Mouse (Mus musculus): ENCODE measurements around the gene Cd8a. TPM values are rescaled to one million over a fixed set of nuclear protein-coding genes. Genes with fewer than 3 reads are reported as not detected.

Gene Cd8a
- polyA plus RNA-seq, 1 experiment from 2014 or later: not detected

- Histone ChIP-seq H3K4me3 (ENCODE audit: low read depth, low read length) (no peak overlapping the region), H3K4me1 (ENCODE audit: control insufficient read depth, low read depth, low read length) (no peaks in the 10 kb centered on the region), H3K27ac (ENCODE audit: low read length) (no peak overlapping the region), H3K36me3 (ENCODE audit: control insufficient read depth, insufficient read depth) (no peaks in the 10 kb centered on the region), H3K27me3 (ENCODE audit: control insufficient read depth, insufficient read depth, low read depth, low read length) (no peaks in the 10 kb centered on the region), H3K9me3 (replicated peaks; ENCODE audit: control insufficient read depth, low read length) (no peaks in the 10 kb centered on the region), H3K9ac (ENCODE audit: low read depth, low read length) (no peak overlapping the region), H3K4me2 (ENCODE audit: low read depth, low read length) (no peak overlapping the region)
- WGBS (ENCODE audit: insufficient replicate concordance): 50% methylated on average over 4 of the region's 4 CpGs
- no peak for ATAC-seq (ENCODE audit: low read depth)
These were observed 13.0 kb upstream of the Cd8a start for GRCm38 (mm10) chr6:71360221-71360620.

DNA sequence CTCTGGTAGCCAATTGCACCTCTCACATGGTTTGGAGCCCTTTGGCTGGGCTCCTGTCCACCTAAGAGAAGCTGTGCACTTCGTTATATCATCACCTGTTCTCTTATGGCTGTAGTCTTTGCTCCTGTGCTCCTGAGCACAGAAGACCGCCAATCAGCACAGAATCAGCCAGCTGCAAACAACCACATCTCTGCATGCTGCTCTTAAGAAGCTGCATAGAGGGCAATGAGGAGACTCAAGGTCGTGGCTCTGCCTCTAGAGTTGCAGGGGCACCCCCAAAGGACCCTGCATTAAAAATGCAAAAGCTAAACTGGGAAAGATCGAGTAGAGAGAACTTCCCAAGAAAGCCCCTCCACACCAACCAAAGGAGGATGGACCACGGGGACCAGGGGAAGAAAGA is 12.5 kb upstream of the Cd8a start:
- Histone ChIP-seq H3K9me3 (replicated peaks; ENCODE audit: control insufficient read depth, low read length) (no peaks in the 10 kb centered on the region), H3K9ac (ENCODE audit: low read depth, low read length) (no peak overlapping the region), H3K4me1 (ENCODE audit: control insufficient read depth, low read depth, low read length) (no peaks in the 10 kb centered on the region), H3K36me3 (ENCODE audit: control insufficient read depth, insufficient read depth) (no peaks in the 10 kb centered on the region), H3K27me3 (ENCODE audit: control insufficient read depth, insufficient read depth, low read depth, low read length) (no peaks in the 10 kb centered on the region), H3K4me2 (ENCODE audit: low read depth, low read length) (no peak overlapping the region), H3K4me3 (ENCODE audit: low read depth, low read length) (no peak overlapping the region), H3K27ac (ENCODE audit: low read length) (no peak overlapping the region)
- WGBS (ENCODE audit: insufficient replicate concordance): 43% methylated on average over 5 of the region's 5 CpGs
- no peak for ATAC-seq (ENCODE audit: low read depth)

DNA sequence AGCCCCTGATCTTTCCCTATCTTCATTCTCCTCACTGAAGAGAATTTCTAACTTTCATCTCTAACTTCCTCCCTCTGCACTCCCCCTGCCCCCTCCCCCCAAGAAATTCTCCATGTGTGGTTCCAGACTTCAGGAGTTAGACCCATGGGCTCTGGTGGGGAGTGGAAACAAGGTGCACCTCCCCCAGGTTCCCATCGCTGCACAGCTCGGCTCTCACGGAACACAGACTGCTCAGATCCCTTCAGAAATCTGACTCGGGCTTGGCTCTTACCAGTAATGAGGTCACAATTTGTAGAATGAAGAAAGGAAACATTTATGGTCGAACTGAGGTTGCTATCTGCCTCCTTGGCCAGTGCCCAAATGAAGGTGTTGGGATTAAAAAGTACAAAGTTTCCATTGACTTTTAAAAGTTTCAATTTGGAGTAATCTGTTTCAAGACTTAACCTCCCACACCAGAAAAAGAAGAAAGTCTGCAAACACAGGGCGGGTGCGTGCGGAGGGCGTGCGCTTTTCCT is 12.0 kb upstream of the Cd8a start:
- Histone ChIP-seq H3K27me3 (ENCODE audit: control insufficient read depth, insufficient read depth, low read depth, low read length) (no peaks in the 10 kb centered on the region), H3K4me1 (ENCODE audit: control insufficient read depth, low read depth, low read length) (no peaks in the 10 kb centered on the region), H3K9ac (ENCODE audit: low read depth, low read length) (no peak overlapping the region), H3K36me3 (ENCODE audit: control insufficient read depth, insufficient read depth) (no peaks in the 10 kb centered on the region), H3K4me3 (ENCODE audit: low read depth, low read length) (no peak overlapping the region), H3K27ac (ENCODE audit: low read length) (no peak overlapping the region), H3K9me3 (replicated peaks; ENCODE audit: control insufficient read depth, low read length) (no peaks in the 10 kb centered on the region), H3K4me2 (ENCODE audit: low read depth, low read length) (no peak overlapping the region)
- no peak for ATAC-seq (ENCODE audit: low read depth)
- WGBS (ENCODE audit: insufficient replicate concordance): 70% methylated on average over 10 of the region's 10 CpGs

DNA sequence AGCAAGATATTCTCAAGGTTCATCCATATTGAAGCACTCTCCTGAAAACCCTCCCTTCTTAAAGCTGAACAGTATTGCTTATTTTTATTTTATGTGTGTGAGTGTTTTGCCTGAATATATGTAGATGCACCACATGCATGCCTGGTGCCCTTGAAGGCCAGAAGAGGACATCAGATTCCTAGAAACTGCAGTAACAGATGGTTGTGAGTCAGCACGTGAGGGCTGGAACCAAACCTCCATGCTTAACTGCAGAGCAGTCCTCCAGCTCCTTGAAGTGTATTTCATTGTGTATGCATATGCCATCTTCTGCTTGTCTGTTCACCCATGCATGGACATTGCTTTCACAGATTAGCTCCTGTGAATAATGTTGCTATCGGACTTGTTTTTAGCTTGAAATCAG is 9.2 kb upstream of the Cd8a start:
- WGBS (ENCODE audit: insufficient replicate concordance): 52% methylated on average over 2 of the region's 2 CpGs

DNA sequence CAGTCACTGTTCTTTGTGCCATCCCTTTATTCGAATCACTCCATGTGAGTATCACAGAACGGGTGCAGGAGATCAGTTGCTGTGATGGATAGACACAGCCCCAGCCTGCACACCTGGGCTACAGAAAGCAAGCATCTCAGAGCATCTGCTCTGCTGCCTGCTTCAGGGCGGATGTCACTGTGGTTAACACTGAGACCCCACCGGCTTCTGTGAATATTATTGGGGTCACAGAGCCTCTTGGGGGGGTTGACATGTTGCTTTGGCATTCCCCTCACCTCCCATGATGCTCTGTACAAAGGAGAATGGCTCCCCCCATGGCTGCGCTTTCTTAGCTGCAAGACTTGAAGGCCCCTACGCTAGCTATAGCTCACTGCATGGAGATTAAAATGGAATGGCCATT is 3.8 kb upstream of the Cd8a start:
- Histone ChIP-seq H3K9ac (ENCODE audit: low read depth, low read length) (no peak overlapping the region), H3K36me3 (ENCODE audit: control insufficient read depth, insufficient read depth) (no peaks in the 10 kb centered on the region), H3K27ac (ENCODE audit: low read length) (no peak overlapping the region), H3K4me2 (ENCODE audit: low read depth, low read length) (no peak overlapping the region), H3K27me3 (ENCODE audit: control insufficient read depth, insufficient read depth, low read depth, low read length) (no peaks in the 10 kb centered on the region), H3K4me1 (ENCODE audit: control insufficient read depth, low read depth, low read length) (no peaks in the 10 kb centered on the region), H3K9me3 (replicated peaks; ENCODE audit: control insufficient read depth, low read length) (no peaks in the 10 kb centered on the region), H3K4me3 (ENCODE audit: low read depth, low read length) (no peak overlapping the region)
- ATAC-seq (ENCODE audit: low read depth): no peak
- WGBS (ENCODE audit: insufficient replicate concordance): 69% methylated on average over 6 of the region's 6 CpGs

More for the DNA sequence above, 9.2 kb upstream of the Cd8a start:
- no peak overlapping the region for H3K27ac ChIP-seq (ENCODE audit: low read length)
- no peak overlapping the region for H3K9ac ChIP-seq (ENCODE audit: low read depth, low read length)
- no peak overlapping the region for H3K4me3 ChIP-seq (ENCODE audit: low read depth, low read length)
- H3K27me3 ChIP-seq (ENCODE audit: control insufficient read depth, insufficient read depth, low read depth, low read length): no peaks in the 10 kb centered on the region
- H3K9me3 ChIP-seq (replicated peaks; ENCODE audit: control insufficient read depth, low read length): no peaks in the 10 kb centered on the region
- no peaks in the 10 kb centered on the region for H3K4me1 ChIP-seq (ENCODE audit: control insufficient read depth, low read depth, low read length)
- no peak overlapping the region for H3K4me2 ChIP-seq (ENCODE audit: low read depth, low read length)
- no peaks in the 10 kb centered on the region for H3K36me3 ChIP-seq (ENCODE audit: control insufficient read depth, insufficient read depth)
- ATAC-seq (ENCODE audit: low read depth): no peak

DNA sequence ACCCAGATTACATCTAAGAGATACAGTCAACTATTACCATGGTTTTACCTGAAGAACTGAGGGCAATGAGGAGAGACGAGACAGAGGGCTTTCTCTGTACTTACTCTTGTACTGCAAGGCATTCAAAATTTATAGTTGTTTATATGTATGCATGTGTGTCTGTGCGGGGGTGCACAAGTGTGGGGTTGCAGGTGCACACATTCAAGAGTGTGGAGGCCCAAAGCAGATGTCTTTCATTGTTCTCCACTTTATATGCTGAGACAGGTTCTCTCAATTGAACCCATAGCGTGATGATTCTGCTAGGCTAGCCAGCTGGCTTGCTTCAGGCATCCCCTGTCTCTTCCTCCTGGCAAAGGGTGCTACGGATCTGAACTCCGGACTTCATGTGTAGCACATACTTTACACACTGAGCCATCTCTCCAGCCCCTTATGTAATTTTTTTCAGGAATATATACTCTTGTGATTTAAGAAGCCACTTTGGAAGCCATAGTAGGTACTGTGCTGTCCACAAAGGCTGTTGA is 2.1 kb upstream of the Cd8a start:
- no peaks in the 10 kb centered on the region for H3K9me3 ChIP-seq (replicated peaks; ENCODE audit: control insufficient read depth, low read length)
- H3K27me3 ChIP-seq (ENCODE audit: control insufficient read depth, insufficient read depth, low read depth, low read length): no peaks in the 10 kb centered on the region
- no peak overlapping the region for H3K4me3 ChIP-seq (ENCODE audit: low read depth, low read length)
- H3K4me2 ChIP-seq (ENCODE audit: low read depth, low read length): no peak overlapping the region
- no peak overlapping the region for H3K9ac ChIP-seq (ENCODE audit: low read depth, low read length)
- 79% methylated on average over 5 of the region's 5 CpGs for WGBS (ENCODE audit: insufficient replicate concordance)
- H3K4me1 ChIP-seq (ENCODE audit: control insufficient read depth, low read depth, low read length): no peaks in the 10 kb centered on the region
- no peak for ATAC-seq (ENCODE audit: low read depth)
- no peak overlapping the region for H3K27ac ChIP-seq (ENCODE audit: low read length)
- H3K36me3 ChIP-seq (ENCODE audit: control insufficient read depth, insufficient read depth): no peaks in the 10 kb centered on the region

DNA sequence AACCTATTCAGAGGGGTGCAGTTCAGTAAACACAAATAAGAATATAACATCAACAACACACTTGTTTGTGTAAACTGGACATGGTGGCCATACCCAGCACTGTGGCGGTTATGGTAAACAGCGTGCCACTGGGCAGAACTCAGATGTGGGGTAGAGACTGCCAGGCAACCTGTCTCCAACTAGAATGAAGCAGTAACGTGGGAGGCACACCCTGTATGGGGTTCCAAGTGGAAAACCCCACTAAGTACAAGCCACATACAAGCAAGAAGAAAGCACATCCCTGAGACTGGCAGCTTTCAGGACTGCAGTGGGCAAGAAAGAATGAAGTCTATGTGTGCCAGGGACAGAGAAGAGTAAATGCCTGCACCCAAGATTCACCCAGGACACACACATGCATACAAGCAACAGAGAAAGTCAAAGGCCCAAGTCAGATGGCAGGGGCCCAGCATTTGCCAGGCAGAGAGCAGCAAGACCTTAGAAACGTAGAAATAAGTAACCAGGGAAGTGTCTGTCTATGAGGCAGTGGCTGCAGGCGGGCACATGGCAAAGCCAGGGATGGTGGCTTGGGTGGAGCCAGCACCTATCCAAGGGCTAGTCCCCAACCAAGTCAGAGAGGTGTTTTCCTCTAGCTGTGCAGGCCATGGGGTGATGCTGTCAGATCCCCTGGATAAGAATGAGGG is 1.0 kb upstream of the Cd8a start:
- Histone ChIP-seq H3K4me2 (ENCODE audit: low read depth, low read length) (no peak overlapping the region), H3K27ac (ENCODE audit: low read length) (no peak overlapping the region), H3K9ac (ENCODE audit: low read depth, low read length) (no peak overlapping the region), H3K4me1 (ENCODE audit: control insufficient read depth, low read depth, low read length) (no peaks in the 10 kb centered on the region), H3K36me3 (ENCODE audit: control insufficient read depth, insufficient read depth) (no peaks in the 10 kb centered on the region), H3K9me3 (replicated peaks; ENCODE audit: control insufficient read depth, low read length) (no peaks in the 10 kb centered on the region), H3K27me3 (ENCODE audit: control insufficient read depth, insufficient read depth, low read depth, low read length) (no peaks in the 10 kb centered on the region), H3K4me3 (ENCODE audit: low read depth, low read length) (no peak overlapping the region)
- WGBS (ENCODE audit: insufficient replicate concordance): 56% methylated on average over 5 of the region's 5 CpGs
- no peak for ATAC-seq (ENCODE audit: low read depth)

DNA sequence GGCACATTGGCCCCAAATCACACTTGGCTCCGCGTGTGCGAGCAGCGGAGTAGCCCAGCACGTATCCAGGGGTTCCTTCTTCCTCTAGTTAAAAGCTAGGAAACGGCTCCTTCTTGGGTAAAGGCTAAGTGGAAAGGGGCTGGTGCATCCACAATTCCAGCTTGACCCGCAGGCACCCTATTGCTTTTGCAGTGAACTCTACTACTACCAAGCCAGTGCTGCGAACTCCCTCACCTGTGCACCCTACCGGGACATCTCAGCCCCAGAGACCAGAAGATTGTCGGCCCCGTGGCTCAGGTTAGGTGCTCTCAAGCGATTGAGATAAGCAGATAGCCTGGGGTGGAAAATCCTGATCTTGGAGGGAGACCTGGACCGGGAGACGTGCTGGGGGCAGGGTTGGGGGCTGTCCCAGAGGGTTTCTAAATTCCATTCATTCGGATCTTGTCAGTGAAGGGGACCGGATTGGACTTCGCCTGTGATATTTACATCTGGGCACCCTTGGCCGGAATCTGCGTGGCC is 1.1 kb downstream of the Cd8a start:
- no peaks in the 10 kb centered on the region for H3K9me3 ChIP-seq (replicated peaks; ENCODE audit: control insufficient read depth, low read length)
- no peak overlapping the region for H3K4me2 ChIP-seq (ENCODE audit: low read depth, low read length)
- no peaks in the 10 kb centered on the region for H3K36me3 ChIP-seq (ENCODE audit: control insufficient read depth, insufficient read depth)
- no peak overlapping the region for H3K4me3 ChIP-seq (ENCODE audit: low read depth, low read length)
- 78% methylated on average over 19 of the region's 19 CpGs for WGBS (ENCODE audit: insufficient replicate concordance)
- no peaks in the 10 kb centered on the region for H3K27me3 ChIP-seq (ENCODE audit: control insufficient read depth, insufficient read depth, low read depth, low read length)
- H3K9ac ChIP-seq (ENCODE audit: low read depth, low read length): no peak overlapping the region
- H3K4me1 ChIP-seq (ENCODE audit: control insufficient read depth, low read depth, low read length): no peaks in the 10 kb centered on the region
- no peak overlapping the region for H3K27ac ChIP-seq (ENCODE audit: low read length)
- no peak for ATAC-seq (ENCODE audit: low read depth)

DNA sequence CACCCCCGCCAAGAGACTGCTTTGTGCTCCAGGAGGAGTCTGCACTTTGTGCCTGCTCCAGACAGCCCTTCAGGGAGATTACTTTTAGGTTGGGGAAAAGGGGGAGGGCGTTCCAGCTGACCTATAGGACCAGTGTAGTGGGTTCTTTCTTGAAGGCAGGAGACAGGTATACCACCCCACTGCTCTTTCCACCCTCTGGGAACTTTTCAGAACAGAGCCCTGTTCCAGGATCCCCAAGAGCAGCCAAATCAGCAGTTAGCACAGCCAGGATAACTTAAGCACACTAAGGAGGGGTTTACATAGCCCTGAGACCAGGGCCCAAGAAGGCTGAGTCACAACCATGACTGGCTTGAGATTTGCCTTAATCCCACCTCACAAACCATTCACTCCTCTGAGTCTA is 1.7 kb downstream of the Cd8a start:
- no peak for ATAC-seq (ENCODE audit: low read depth)
- Histone ChIP-seq H3K9ac (ENCODE audit: low read depth, low read length) (no peak overlapping the region), H3K4me3 (ENCODE audit: low read depth, low read length) (no peak overlapping the region), H3K27ac (ENCODE audit: low read length) (no peak overlapping the region), H3K4me2 (ENCODE audit: low read depth, low read length) (no peak overlapping the region), H3K9me3 (replicated peaks; ENCODE audit: control insufficient read depth, low read length) (no peaks in the 10 kb centered on the region), H3K36me3 (ENCODE audit: control insufficient read depth, insufficient read depth) (no peaks in the 10 kb centered on the region), H3K4me1 (ENCODE audit: control insufficient read depth, low read depth, low read length) (no peaks in the 10 kb centered on the region), H3K27me3 (ENCODE audit: control insufficient read depth, insufficient read depth, low read depth, low read length) (no peaks in the 10 kb centered on the region)
- WGBS (ENCODE audit: insufficient replicate concordance): 50% methylated on average over 2 of the region's 2 CpGs
